Comparison of ENCODE assay signal across 16 mouse cellular contexts in the genomic region with DNA sequence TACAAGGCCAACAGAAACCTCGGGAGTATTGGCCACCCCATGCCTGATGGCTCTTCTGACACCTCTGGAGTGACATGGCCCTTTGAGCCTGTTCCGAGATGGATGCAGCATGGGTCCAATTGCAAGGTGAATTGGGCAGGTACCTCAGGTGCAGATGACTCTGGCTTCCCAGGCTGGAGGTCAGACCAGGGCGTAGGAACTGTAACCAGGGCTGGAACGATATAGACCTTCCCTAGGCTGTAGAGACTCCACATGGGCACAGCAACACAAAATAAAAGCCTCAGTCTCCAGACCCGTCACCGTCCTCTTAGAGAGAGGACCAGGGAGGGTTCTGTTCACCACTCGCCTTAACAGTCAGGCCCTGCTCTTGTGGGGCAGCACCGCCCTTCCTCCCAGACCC. TPM values are rescaled to one million over a fixed set of nuclear protein-coding genes. Genes with fewer than 3 reads are reported as not detected.
"Had no signal": no experiment of that assay in that cellular context is flagged by ENCODE, and none has a peak within 500 bp of the region (broad histone marks: within the 10 kb centered on the region; RNA-seq: fewer than 3 reads in every experiment).

No protein-coding gene starts in this region.

- DNase-seq: lung, adult 18-20 months; lung, embryonic 14.5 days; midbrain, embryonic 14.5 days; right cerebral cortex, postnatal 14 days; thymus, adult 2 months; thymus, postnatal 25 days; thymus, postnatal 4 days had no signal

- ATAC-seq: lung, postnatal 0 days; midbrain, embryonic 16.5 days had no signal

- H3K27me3 ChIP-seq: midbrain, embryonic 12.5 days; neural tube, embryonic 12.5 days; stomach, embryonic 15.5 days had no signal

- H3K27ac ChIP-seq: liver, embryonic 14.5 days; midbrain, embryonic 10.5 days; midbrain, embryonic 12.5 days; neural tube, embryonic 12.5 days; stomach, embryonic 15.5 days; stomach, postnatal 0 days had no signal

- H3K4me3 ChIP-seq: midbrain, embryonic 10.5 days; midbrain, embryonic 12.5 days; neural tube, embryonic 12.5 days; stomach, embryonic 15.5 days had no signal

- H3K9ac ChIP-seq: liver, embryonic 14.5 days; lung, embryonic 14.5 days; midbrain, embryonic 12.5 days; neural tube, embryonic 12.5 days; stomach, embryonic 15.5 days had no signal

- H3K4me2 ChIP-seq: lung, embryonic 14.5 days; midbrain, embryonic 12.5 days; neural tube, embryonic 12.5 days; stomach, embryonic 15.5 days had no signal

- H3K9me3 ChIP-seq: midbrain, embryonic 10.5 days; midbrain, embryonic 12.5 days; neural tube, embryonic 12.5 days; stomach, embryonic 15.5 days had no signal

RNA-seq across cellular contexts. Expression of a gene that starts 20.9 kb away (rescaled TPM):
- total RNA-seq: neutrophil, adult 5-6 weeks had no signal
